Mouse (Mus musculus) cerebellum, adult 2 months (tissue): ENCODE data around the gene Mettl16.

Source experiments
- CTCF ChIP-seq: fragments of 200-500 bp; IDR thresholded peaks from 2 replicates; pipeline ENCODE4 v1.5.1; 2011; ENCODE audit warnings: low read depth, mild to moderate bottlenecking, control low read depth, low read length, moderate library complexity, borderline replicate concordance; ENCODE audit not compliant: insufficient read depth
- POLR2A ChIP-seq: fragments of 200-500 bp; IDR thresholded peaks from 2 replicates; pipeline ENCODE4 v1.6.1; 2011; ENCODE audit warnings: low read length, control low read depth, borderline replicate concordance; ENCODE audit not compliant: insufficient read depth

- TF ChIP-seq CTCF, result no peak
- no peak for TF ChIP-seq POLR2A
Measured at GRCm38 (mm10) chr11:74834359-74834638, 63.7 kb downstream of the Mettl16 start.
